Mouse (Mus musculus): ENCODE measurements around the gene Ube2o.

GRCm38 (mm10) chr11:116617641-116618040 is 36.4 kb upstream of the Ube2o start:
- TF ChIP-seq CTCF (IDR thresholded peaks at IDR 0.05; ENCODE audit: borderline replicate concordance, insufficient read depth, low read length): no peak
- no peak for TF ChIP-seq POLR2A (IDR thresholded peaks at IDR 0.05; ENCODE audit: low read depth, low read length)

Measured in embryonic fibroblast, embryonic 13.5 days (primary cell).